Mouse (Mus musculus) megakaryocyte, embryonic 14.5 days (primary cell): ENCODE results near the gene Daglb.

ENCODE experiments used
- FLI1 ChIP-seq: IDR thresholded peaks from 2 replicates; pipeline ENCODE4 v1.6.1; 2012; ENCODE audit warnings: low read length, inconsistent platforms, mixed read lengths
- GATA1 ChIP-seq: IDR thresholded peaks from 3 replicates; pipeline ENCODE4 v1.6.1; 2012; ENCODE audit warnings: mixed read lengths, low read length, inconsistent platforms, borderline replicate concordance

DNA sequence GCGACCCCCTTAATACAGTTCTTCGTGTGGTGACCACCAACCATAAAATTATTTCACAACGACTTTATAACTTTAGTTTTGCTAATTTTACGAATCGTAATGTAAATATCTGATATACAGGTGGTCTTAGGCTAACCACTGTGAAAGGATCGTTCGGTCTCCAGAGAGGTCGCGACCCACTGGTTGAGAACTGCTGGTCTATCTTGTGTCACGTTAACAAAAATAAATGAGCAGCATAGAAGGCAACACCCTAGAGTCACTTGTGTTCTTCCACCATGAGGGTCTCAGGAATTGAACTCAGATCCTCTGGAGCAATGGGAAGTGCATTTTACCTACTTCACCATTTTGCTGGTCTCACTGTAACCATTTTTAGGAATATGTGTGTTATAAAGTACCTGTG is 83.5 kb downstream of the Daglb start:
- TF ChIP-seq GATA1 (no peak), FLI1 (no peak)
